ENCODE assay signal across 14 mouse cellular contexts in the genomic region with DNA sequence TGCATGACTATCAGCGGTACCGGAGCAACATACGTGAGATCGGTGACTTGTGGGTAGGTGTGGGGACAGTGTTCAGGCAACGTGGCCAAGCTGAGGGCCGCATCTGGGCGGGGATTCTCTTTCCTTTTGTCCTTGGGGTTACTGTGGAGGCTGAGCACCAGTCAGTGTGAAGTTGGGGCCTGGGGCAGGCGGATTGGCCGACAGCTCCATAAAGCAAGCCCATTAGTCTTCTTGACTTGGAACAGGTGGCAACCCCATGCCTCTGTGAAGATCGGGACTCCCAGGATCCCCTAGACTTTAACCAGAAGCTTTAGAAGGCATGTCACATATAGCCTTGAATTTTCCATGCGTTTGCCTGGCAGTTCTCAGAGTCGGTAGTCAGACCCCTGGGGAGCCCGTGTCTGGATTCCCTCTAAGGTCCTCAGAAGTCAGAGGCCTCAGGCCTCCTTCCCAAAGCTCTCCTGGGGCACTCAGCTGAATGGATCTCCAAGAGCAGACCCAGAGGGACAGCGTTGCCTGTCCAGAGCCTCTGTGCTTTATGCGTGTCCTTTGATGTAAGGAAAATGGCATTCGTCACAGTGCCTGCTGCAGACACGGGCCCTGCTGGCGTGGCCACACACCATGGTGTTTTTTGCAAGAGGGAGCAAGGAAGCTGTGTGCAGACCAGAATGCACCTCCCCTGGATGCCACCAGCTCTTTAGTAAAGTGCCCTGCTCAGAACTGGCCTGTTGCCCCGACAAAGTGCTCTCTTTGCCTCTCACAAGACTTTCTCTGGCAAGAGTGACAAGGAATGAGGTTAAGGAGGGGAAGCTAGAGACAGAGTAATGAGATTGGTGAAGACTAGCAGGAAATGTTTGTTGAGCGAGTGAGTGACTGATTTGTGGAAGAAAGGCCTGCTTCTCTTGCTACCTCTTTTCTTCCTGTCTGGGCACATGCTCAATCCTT. TPM values are rescaled to one million over a fixed set of nuclear protein-coding genes. Genes with fewer than 3 reads are reported as not detected.
DNase-seq lines count a peak whose midpoint lies in the region; ATAC-seq and TF ChIP-seq lines count a peak whose summit lies in the region.
"Had no signal": no experiment of that assay in that cellular context is flagged by ENCODE, and none has a peak within 500 bp of the region (broad histone marks: within the 10 kb centered on the region; RNA-seq: fewer than 3 reads in every experiment).

No protein-coding gene starts in this region.

- H3K9ac ChIP-seq in hindbrain, embryonic 14.5 days: no peak overlapping the region
- H3K9ac ChIP-seq in lung, postnatal 0 days (replicated peaks; ENCODE audit: low read depth): no peak overlapping the region
- H3K9ac ChIP-seq in neural tube, embryonic 11.5 days (ENCODE audit: low read length): no peak overlapping the region
- H3K9ac ChIP-seq in intestine, embryonic 16.5 days (ENCODE audit: low read depth, low read length): no peak overlapping the region
- H3K9ac ChIP-seq: heart, embryonic 15.5 days had no signal

- 53% methylated on average over 20 of the region's 20 CpGs for WGBS in hindbrain, embryonic 10.5 days
- 38% methylated on average over 20 of the region's 20 CpGs for WGBS in hindbrain, embryonic 14.5 days
- WGBS in lung, postnatal 0 days: 69% methylated on average over 20 of the region's 20 CpGs
- WGBS in neural tube, embryonic 11.5 days: 38% methylated on average over 20 of the region's 20 CpGs
- WGBS in intestine, embryonic 16.5 days: 63% methylated on average over 20 of the region's 20 CpGs

- TF ChIP-seq EP300 in lung, postnatal 0 days (IDR thresholded peaks at IDR 0.05): no peak

- H3K27ac ChIP-seq in hindbrain, embryonic 10.5 days: peak overlapping the region; percentile 69
- H3K27ac ChIP-seq in hindbrain, embryonic 14.5 days: no peak overlapping the region
- peak overlapping the region; percentile 7; the same call in 1 of the 2 replicates for H3K27ac ChIP-seq in lung, postnatal 0 days (ENCODE audit: low read length)
- peak overlapping the region; percentile 50; the same call in 1 of the 2 replicates for H3K27ac ChIP-seq in neural tube, embryonic 11.5 days (ENCODE audit: low read depth, low read length)
- no peak overlapping the region for H3K27ac ChIP-seq in intestine, embryonic 16.5 days (ENCODE audit: low read length)
- H3K27ac ChIP-seq: heart, embryonic 15.5 days had no signal

- peak; percentile 63 for DNase-seq in hindbrain, embryonic 10.5 days (ENCODE audit: low spot score)
- DNase-seq in hindbrain, embryonic 14.5 days (ENCODE audit: low spot score): no peak
- peak; percentile 50 for DNase-seq in embryo, embryonic 11 days
- peak; percentile 74 for DNase-seq in lung, postnatal 0 days (ENCODE audit: low spot score)
- DNase-seq in neural tube, embryonic 11.5 days (ENCODE audit: low spot score): peak; percentile 70
- DNase-seq in B cell, adult 2 months: no peak
- DNase-seq: cerebellum, postnatal 14 days; gastrocnemius, postnatal 36 days had no signal

- H3K4me3 ChIP-seq in hindbrain, embryonic 10.5 days: peak overlapping the region; percentile 20; the same call in 1 of the 2 replicates
- H3K4me3 ChIP-seq in hindbrain, embryonic 14.5 days (replicated peaks; ENCODE audit: low read length): no peak overlapping the region
- H3K4me3 ChIP-seq in lung, postnatal 0 days (ENCODE audit: low read depth, low read length): no peak overlapping the region
- H3K4me3 ChIP-seq in neural tube, embryonic 11.5 days (ENCODE audit: low read depth, low read length): no peak overlapping the region
- H3K4me3 ChIP-seq in intestine, embryonic 16.5 days (ENCODE audit: low read length): no peak overlapping the region
- H3K4me3 ChIP-seq: heart, embryonic 15.5 days had no signal

- no peaks in the 10 kb centered on the region for H3K36me3 ChIP-seq in hindbrain, embryonic 10.5 days
- no peaks in the 10 kb centered on the region; the same call in 1 of the 2 replicates for H3K36me3 ChIP-seq in hindbrain, embryonic 14.5 days (replicated peaks; ENCODE audit: control insufficient read depth, insufficient read depth)
- H3K36me3 ChIP-seq in lung, postnatal 0 days (ENCODE audit: insufficient read depth, low read length): no peaks in the 10 kb centered on the region
- no peaks in the 10 kb centered on the region for H3K36me3 ChIP-seq in neural tube, embryonic 11.5 days (ENCODE audit: control insufficient read depth, insufficient read depth, low read length)
- H3K36me3 ChIP-seq in intestine, embryonic 16.5 days (ENCODE audit: control insufficient read depth, insufficient read depth, low read length): no peaks in the 10 kb centered on the region
- H3K36me3 ChIP-seq: heart, embryonic 15.5 days had no signal

- peaks cover 5% of the 10 kb centered on the region for H3K27me3 ChIP-seq in hindbrain, embryonic 10.5 days (ENCODE audit: insufficient read depth, poor library complexity, severe bottlenecking)
- no peaks in the 10 kb centered on the region; the same call in 1 of the 2 replicates for H3K27me3 ChIP-seq in hindbrain, embryonic 14.5 days (ENCODE audit: control insufficient read depth, insufficient read depth, low read length)
- no peaks in the 10 kb centered on the region for H3K27me3 ChIP-seq in lung, postnatal 0 days (replicated peaks; ENCODE audit: insufficient read depth, low read length)
- H3K27me3 ChIP-seq in neural tube, embryonic 11.5 days (ENCODE audit: control insufficient read depth, insufficient read depth, low read length): 0 out of 2 replicates have a peak, but pooled peaks cover 2% of the 10 kb centered on the region
- no peaks in the 10 kb centered on the region for H3K27me3 ChIP-seq in intestine, embryonic 16.5 days (replicated peaks; ENCODE audit: control insufficient read depth, insufficient read depth, low read length)
- H3K27me3 ChIP-seq: heart, embryonic 15.5 days had no signal

- no peak for ATAC-seq in hindbrain, embryonic 14.5 days (ENCODE audit: low FRiP score)
- peak; percentile 42 for ATAC-seq in lung, postnatal 0 days
- peak; percentile 77 for ATAC-seq in neural tube, embryonic 11.5 days (ENCODE audit: insufficient read depth, low FRiP score, low TSS enrichment)
- ATAC-seq in intestine, embryonic 16.5 days: no peak
- ATAC-seq: CD4-positive, CD25-positive, alpha-beta regulatory T cell, adult 4 months; forebrain, embryonic 16.5 days; intestine, postnatal 0 days had no signal

- no peak for TF ChIP-seq CTCF in lung, postnatal 0 days (IDR thresholded peaks at IDR 0.05)

- H3K4me1 ChIP-seq in hindbrain, embryonic 10.5 days (replicated peaks): peaks cover 70% of the 10 kb centered on the region
- H3K4me1 ChIP-seq in hindbrain, embryonic 14.5 days (replicated peaks; ENCODE audit: control insufficient read depth, insufficient read depth, low read length): peaks cover 5% of the 10 kb centered on the region; the same call in 1 of the 2 replicates
- H3K4me1 ChIP-seq in lung, postnatal 0 days (ENCODE audit: insufficient read depth, low read depth, low read length): peaks cover 17% of the 10 kb centered on the region; the same call in 1 of the 2 replicates
- H3K4me1 ChIP-seq in neural tube, embryonic 11.5 days (ENCODE audit: control insufficient read depth, insufficient read depth, low read length): peaks cover 22% of the 10 kb centered on the region
- peaks cover 43% of the 10 kb centered on the region for H3K4me1 ChIP-seq in intestine, embryonic 16.5 days (ENCODE audit: control insufficient read depth, insufficient read depth, low read length)

- no peaks in the 10 kb centered on the region for H3K9me3 ChIP-seq in hindbrain, embryonic 10.5 days
- no peaks in the 10 kb centered on the region for H3K9me3 ChIP-seq in hindbrain, embryonic 14.5 days (ENCODE audit: control insufficient read depth, low read length)
- H3K9me3 ChIP-seq in lung, postnatal 0 days (ENCODE audit: low read length): no peaks in the 10 kb centered on the region
- no peaks in the 10 kb centered on the region for H3K9me3 ChIP-seq in neural tube, embryonic 11.5 days (ENCODE audit: control insufficient read depth, low read length)
- no peaks in the 10 kb centered on the region for H3K9me3 ChIP-seq in intestine, embryonic 16.5 days (ENCODE audit: control insufficient read depth, low read length)
- H3K9me3 ChIP-seq: heart, embryonic 15.5 days had no signal

- H3K4me2 ChIP-seq in hindbrain, embryonic 14.5 days (replicated peaks): no peak overlapping the region
- no peak overlapping the region for H3K4me2 ChIP-seq in lung, postnatal 0 days (replicated peaks; ENCODE audit: low read depth, low read length)
- no peak overlapping the region for H3K4me2 ChIP-seq in neural tube, embryonic 11.5 days (ENCODE audit: low read depth)
- H3K4me2 ChIP-seq in intestine, embryonic 16.5 days (ENCODE audit: low read depth, low read length): no peak overlapping the region
- H3K4me2 ChIP-seq: heart, embryonic 15.5 days; liver, embryonic 11.5 days had no signal

RNA-seq across cellular contexts. Expression of a gene that starts 16.8 kb away (rescaled TPM):
- polyA plus RNA-seq in hindbrain, embryonic 10.5 days (2016; fragmentation: Nextera tagmentation; extraction: Ambion mirVana): 12.2 and 12.5 TPM in 2 replicates
- 22.4 and 27.9 TPM in 2 replicates for polyA plus RNA-seq in hindbrain, embryonic 14.5 days (2014; fragmentation: Nextera tagmentation; extraction: Ambion mirVana)
- 20.0 and 22.7 TPM in 2 replicates for polyA plus RNA-seq in lung, postnatal 0 days (2015; fragmentation: Nextera tagmentation; extraction: Ambion mirVana)
- polyA plus RNA-seq in neural tube, embryonic 11.5 days (2014; fragmentation: Nextera tagmentation; extraction: Ambion mirVana): 4.4 and 5.3 TPM in 2 replicates
- polyA plus RNA-seq in intestine, embryonic 16.5 days (2015; fragmentation: Nextera tagmentation; extraction: Ambion mirVana): 33.8 and 34.8 TPM in 2 replicates

RNA-seq across cellular contexts. Expression of a gene that starts 41.9 kb away (rescaled TPM):
- polyA plus RNA-seq in hindbrain, embryonic 10.5 days (2016; fragmentation: Nextera tagmentation; extraction: Ambion mirVana): 57.5 and 71.8 TPM in 2 replicates
- 59.5 and 61.7 TPM in 2 replicates for polyA plus RNA-seq in hindbrain, embryonic 14.5 days (2014; fragmentation: Nextera tagmentation; extraction: Ambion mirVana)
- polyA plus RNA-seq in lung, postnatal 0 days (2015; fragmentation: Nextera tagmentation; extraction: Ambion mirVana): 28.5 and 31.0 TPM in 2 replicates
- 50.3 and 52.3 TPM in 2 replicates for polyA plus RNA-seq in neural tube, embryonic 11.5 days (2014; fragmentation: Nextera tagmentation; extraction: Ambion mirVana)
- 25.7 and 27.1 TPM in 2 replicates for polyA plus RNA-seq in intestine, embryonic 16.5 days (2015; fragmentation: Nextera tagmentation; extraction: Ambion mirVana)

RNA-seq across cellular contexts. Expression of a gene that starts 59.7 kb away (rescaled TPM):
- 5.1 and 6.6 TPM in 2 replicates for polyA plus RNA-seq in hindbrain, embryonic 10.5 days (2016; fragmentation: Nextera tagmentation; extraction: Ambion mirVana)
- polyA plus RNA-seq in hindbrain, embryonic 14.5 days (2014; fragmentation: Nextera tagmentation; extraction: Ambion mirVana): 5.2 and 5.5 TPM in 2 replicates
- polyA plus RNA-seq in lung, postnatal 0 days (2015; fragmentation: Nextera tagmentation; extraction: Ambion mirVana): 5.9 and 6.3 TPM in 2 replicates
- 3.8 and 5.0 TPM in 2 replicates for polyA plus RNA-seq in neural tube, embryonic 11.5 days (2014; fragmentation: Nextera tagmentation; extraction: Ambion mirVana)
- 5.1 and 5.2 TPM in 2 replicates for polyA plus RNA-seq in intestine, embryonic 16.5 days (2015; fragmentation: Nextera tagmentation; extraction: Ambion mirVana)

Comparison
In these comparisons a context has a peak if more than half of its experiments do, and no peak if none do; other contexts are left out.
1. DNase-seq: peak in hindbrain, embryonic 10.5 days (single experiment), embryo, embryonic 11 days (single experiment), lung, postnatal 0 days (single experiment) and neural tube, embryonic 11.5 days (single experiment); none in hindbrain, embryonic 14.5 days (single experiment) and B cell, adult 2 months (0 of 2).
2. H3K27ac ChIP-seq: peak in hindbrain, embryonic 10.5 days (single experiment), lung, postnatal 0 days (single experiment) and neural tube, embryonic 11.5 days (single experiment); none in hindbrain, embryonic 14.5 days (single experiment) and intestine, embryonic 16.5 days (single experiment).
3. ATAC-seq: peak in lung, postnatal 0 days (single experiment) and neural tube, embryonic 11.5 days (single experiment); none in hindbrain, embryonic 14.5 days (single experiment) and intestine, embryonic 16.5 days (single experiment).